Mouse (Mus musculus): ENCODE results near the gene Pou4f2. TPM values are rescaled to one million over a fixed set of nuclear protein-coding genes. Genes with fewer than 3 reads are reported as not detected.
A peak's percentile ranks its signal among the peaks of the same experiment; 100 is the strongest.

The Pou4f2 gene
- polyA plus RNA-seq, 1 experiment from 2014 or later = not detected

GRCm38 (mm10) chr8:78438121-78438520 is 1.7 kb upstream of the Pou4f2 start:
- DNase-seq = peak; percentile 45
- Histone ChIP-seq H3K36me3 (replicated peaks; ENCODE audit: insufficient read depth, low read length) (no peaks in the 10 kb centered on the region), H3K4me3 (ENCODE audit: low read depth, low read length) (no peak overlapping the region), H3K4me1 (ENCODE audit: insufficient read depth) (no peaks in the 10 kb centered on the region), H3K9me3 (ENCODE audit: low read length) (no peaks in the 10 kb centered on the region), H3K27me3 (ENCODE audit: insufficient read depth, low read length) (peaks cover 65% of the 10 kb centered on the region), H3K9ac (replicated peaks) (no peak overlapping the region), H3K27ac (ENCODE audit: low read depth) (no peak overlapping the region), H3K4me2 (ENCODE audit: low read depth, low read length) (no peak overlapping the region)
- no peak for TF ChIP-seq EP300 (IDR thresholded peaks at IDR 0.05; ENCODE audit: low read depth)
- no peak for TF ChIP-seq CTCF (IDR thresholded peaks at IDR 0.05; ENCODE audit: low read depth)
- 2% methylated on average over 15 of the region's 18 CpGs for WGBS (ENCODE audit: insufficient replicate concordance)
- no peak for ATAC-seq

- Histone ChIP-seq H3K4me3 (ENCODE audit: low read depth, low read length) (no peak overlapping the region), H3K27me3 (ENCODE audit: insufficient read depth, low read length) (peaks cover 69% of the 10 kb centered on the region), H3K9me3 (ENCODE audit: low read length) (no peaks in the 10 kb centered on the region), H3K4me1 (ENCODE audit: insufficient read depth) (no peaks in the 10 kb centered on the region), H3K27ac (ENCODE audit: low read depth) (no peak overlapping the region), H3K9ac (replicated peaks) (no peak overlapping the region), H3K4me2 (ENCODE audit: low read depth, low read length) (no peak overlapping the region), H3K36me3 (replicated peaks; ENCODE audit: insufficient read depth, low read length) (no peaks in the 10 kb centered on the region)
- DNase-seq (no peak), ATAC-seq (no peak)
- no peak for TF ChIP-seq CTCF (IDR thresholded peaks at IDR 0.05; ENCODE audit: low read depth)
- TF ChIP-seq EP300 (IDR thresholded peaks at IDR 0.05; ENCODE audit: low read depth) = no peak
- 8% methylated on average over 32 of the region's 32 CpGs for WGBS (ENCODE audit: insufficient replicate concordance)
These were observed 948 bp upstream of the Pou4f2 start for GRCm38 (mm10) chr8:78437140-78438045.

- Histone ChIP-seq H3K4me1 (ENCODE audit: insufficient read depth) (no peaks in the 10 kb centered on the region), H3K9me3 (ENCODE audit: low read length) (no peaks in the 10 kb centered on the region), H3K27me3 (ENCODE audit: insufficient read depth, low read length) (peaks cover 73% of the 10 kb centered on the region), H3K36me3 (replicated peaks; ENCODE audit: insufficient read depth, low read length) (no peaks in the 10 kb centered on the region), H3K4me2 (ENCODE audit: low read depth, low read length) (peak overlapping the region; percentile 32; the same call in 1 of the 2 replicates), H3K27ac (ENCODE audit: low read depth) (no peak overlapping the region), H3K4me3 (ENCODE audit: low read depth, low read length) (no peak overlapping the region), H3K9ac (replicated peaks) (no peak overlapping the region)
- ATAC-seq (no peak), DNase-seq (no peak)
- WGBS (ENCODE audit: insufficient replicate concordance) = 5% methylated on average over 16 of the region's 25 CpGs
- no peak for TF ChIP-seq EP300 (IDR thresholded peaks at IDR 0.05; ENCODE audit: low read depth)
- TF ChIP-seq CTCF (IDR thresholded peaks at IDR 0.05; ENCODE audit: low read depth) = no peak
These were observed 216 bp upstream of the Pou4f2 start for GRCm38 (mm10) chr8:78436661-78437060.

GRCm38 (mm10) chr8:78435624-78435960 is 853 bp downstream of the Pou4f2 start:
- WGBS (ENCODE audit: insufficient replicate concordance) = 4% methylated on average over 18 of the region's 18 CpGs
- no peak overlapping the region for H3K27ac ChIP-seq (ENCODE audit: low read depth)
- H3K27me3 ChIP-seq (ENCODE audit: insufficient read depth, low read length) = peaks cover 72% of the 10 kb centered on the region
- no peak overlapping the region for H3K4me3 ChIP-seq (ENCODE audit: low read depth, low read length)
- no peak for DNase-seq
- no peak overlapping the region for H3K9ac ChIP-seq (replicated peaks)
- no peaks in the 10 kb centered on the region for H3K9me3 ChIP-seq (ENCODE audit: low read length)
- no peaks in the 10 kb centered on the region for H3K36me3 ChIP-seq (replicated peaks; ENCODE audit: insufficient read depth, low read length)
- no peak for TF ChIP-seq EP300 (IDR thresholded peaks at IDR 0.05; ENCODE audit: low read depth)
- TF ChIP-seq CTCF (IDR thresholded peaks at IDR 0.05; ENCODE audit: low read depth) = no peak
- ATAC-seq = no peak
- no peak overlapping the region for H3K4me2 ChIP-seq (ENCODE audit: low read depth, low read length)
- no peaks in the 10 kb centered on the region for H3K4me1 ChIP-seq (ENCODE audit: insufficient read depth)

- peaks cover 75% of the 10 kb centered on the region for H3K27me3 ChIP-seq (ENCODE audit: insufficient read depth, low read length)
- no peaks in the 10 kb centered on the region for H3K36me3 ChIP-seq (replicated peaks; ENCODE audit: insufficient read depth, low read length)
- H3K4me3 ChIP-seq (ENCODE audit: low read depth, low read length) = no peak overlapping the region
- DNase-seq = no peak
- no peak overlapping the region for H3K9ac ChIP-seq (replicated peaks)
- 3% methylated on average over 62 of the region's 62 CpGs for WGBS (ENCODE audit: insufficient replicate concordance)
- H3K4me2 ChIP-seq (ENCODE audit: low read depth, low read length) = no peak overlapping the region
- no peaks in the 10 kb centered on the region for H3K4me1 ChIP-seq (ENCODE audit: insufficient read depth)
- TF ChIP-seq CTCF (IDR thresholded peaks at IDR 0.05; ENCODE audit: low read depth) = no peak
- TF ChIP-seq EP300 (IDR thresholded peaks at IDR 0.05; ENCODE audit: low read depth) = no peak
- no peak overlapping the region for H3K27ac ChIP-seq (ENCODE audit: low read depth)
- no peaks in the 10 kb centered on the region for H3K9me3 ChIP-seq (ENCODE audit: low read length)
- ATAC-seq = no peak
These were observed 1.4 kb downstream of the Pou4f2 start for GRCm38 (mm10) chr8:78434823-78435623.

- Histone ChIP-seq H3K4me1 (ENCODE audit: insufficient read depth) (no peaks in the 10 kb centered on the region), H3K9ac (replicated peaks) (no peak overlapping the region), H3K9me3 (ENCODE audit: low read length) (no peaks in the 10 kb centered on the region), H3K4me2 (ENCODE audit: low read depth, low read length) (no peak overlapping the region), H3K27ac (ENCODE audit: low read depth) (no peak overlapping the region), H3K4me3 (ENCODE audit: low read depth, low read length) (no peak overlapping the region), H3K27me3 (ENCODE audit: insufficient read depth, low read length) (peaks cover 77% of the 10 kb centered on the region), H3K36me3 (replicated peaks; ENCODE audit: insufficient read depth, low read length) (no peaks in the 10 kb centered on the region)
- no peak for ATAC-seq
- WGBS (ENCODE audit: insufficient replicate concordance) = 7% methylated on average over 8 of the region's 8 CpGs
- TF ChIP-seq CTCF (IDR thresholded peaks at IDR 0.05; ENCODE audit: low read depth) (no peak), EP300 (IDR thresholded peaks at IDR 0.05; ENCODE audit: low read depth) (no peak)
- DNase-seq = no peak
These were observed 2.1 kb downstream of the Pou4f2 start for GRCm38 (mm10) chr8:78434340-78434739.
